Mouse (Mus musculus) heart, embryonic 12.5 days (tissue): ENCODE data around the gene Tsga10. TPM values are rescaled to one million over a fixed set of nuclear protein-coding genes. Genes with fewer than 3 reads are reported as not detected.

Experiments used
- ATAC-seq: fragments of 200-750 bp; cut with Nextera tagmentation; 2 replicates; pipeline ENCODE4 v1.8.0; 2017; ENCODE audit warnings: moderate TSS enrichment, moderate library complexity; ENCODE audit not compliant: insufficient number of reproducible peaks, low FRiP score
- H3K27ac ChIP-seq: fragments of 300-500 bp; sonication (generic); 2 replicates; pipeline ENCODE4 v1.5.1; 2016; ENCODE audit warnings: mild to moderate bottlenecking, moderate library complexity; ENCODE audit not compliant: poor library complexity, severe bottlenecking
- H3K27me3 ChIP-seq: fragments of 300-500 bp; sonication (generic); replicated peaks from 2 replicates; pipeline ENCODE4 v1.6.1; 2016; ENCODE audit warnings: mild to moderate bottlenecking, moderate library complexity
- H3K36me3 ChIP-seq: fragments of 300-500 bp; sonication (generic); 2 replicates; pipeline ENCODE4 v1.6.1; 2016; ENCODE audit warnings: mild to moderate bottlenecking, moderate library complexity
- H3K4me1 ChIP-seq: fragments of 300-500 bp; sonication (generic); replicated peaks from 2 replicates; pipeline ENCODE4 v1.6.1; 2016; ENCODE audit warnings: mild to moderate bottlenecking
- H3K4me2 ChIP-seq: fragments of 300-500 bp; sonication (generic); 2 replicates; pipeline ENCODE4 v1.6.1; 2016; ENCODE audit warnings: mild to moderate bottlenecking, moderate library complexity
- H3K4me3 ChIP-seq: fragments of 300-500 bp; sonication (generic); 2 replicates; pipeline ENCODE4 v1.5.1; 2016; ENCODE audit warnings: mild to moderate bottlenecking
- H3K9ac ChIP-seq: fragments of 300-500 bp; sonication (generic); 2 replicates; pipeline ENCODE4 v1.6.1; 2016; ENCODE audit warnings: mild to moderate bottlenecking, moderate library complexity
- H3K9me3 ChIP-seq: fragments of 300-500 bp; sonication (generic); replicated peaks from 2 replicates; pipeline ENCODE4 v1.6.1; 2016; ENCODE audit warnings: mild to moderate bottlenecking, moderate library complexity
- WGBS: fragments of 180-500 bp; shearing (Covaris S2); methylation state at CpG from one replicate; pipeline ENCODE4 v1.1.7; 2016; 5-methylcytosine and 5-hydroxymethylcytosine counted together
- polyA plus RNA-seq: library from polyadenylated mRNA; unstranded; fragments of >200 nt; fragmentation: Nextera tagmentation; extraction: Ambion mirVana; gene quantifications from 2 replicates; pipeline ENCODE4 v1.2.1, GENCODE M21; 2016

The Tsga10 gene
- polyA plus RNA-seq: 5.5 TPM in 2 replicates

DNA sequence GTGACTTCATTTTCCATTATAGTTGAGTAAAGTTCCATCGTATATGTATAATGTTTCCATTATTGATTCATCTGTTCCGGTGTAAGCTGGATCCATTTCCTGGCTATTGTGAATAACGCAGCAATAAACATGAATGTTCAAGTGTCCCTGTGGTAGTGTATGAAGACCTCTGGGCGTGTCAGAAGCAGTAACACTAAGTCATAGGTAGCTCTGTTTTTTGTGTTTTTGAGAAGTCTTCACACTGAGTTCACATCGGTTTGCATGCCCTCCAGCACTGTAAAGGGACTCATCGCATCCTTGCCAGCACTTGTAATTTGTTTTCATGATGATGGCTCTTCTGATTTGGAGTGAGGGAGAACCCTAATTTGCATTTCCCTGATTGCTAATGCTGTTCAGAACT lies at the start of gene Tsga10:
Gene Tsga10 (minus strand): TSS at position 144 of the 400 bp plus-strand sequence.
- no peaks in the 10 kb centered on the region for H3K36me3 ChIP-seq
- H3K4me2 ChIP-seq: peak within 1 kb of the TSS; percentile 67
- WGBS: 86% methylated on average over 6 of the region's 6 CpGs
- H3K27me3 ChIP-seq: peaks cover 8% of the 10 kb centered on the region; the same call in 1 of the 2 replicates
- H3K9ac ChIP-seq: peak within 1 kb of the TSS; percentile 71
- ATAC-seq: no peak
- peak within 1 kb of the TSS; percentile 82 for H3K27ac ChIP-seq
- peak within 1 kb of the TSS; percentile 66 for H3K4me3 ChIP-seq
- peaks cover 5% of the 10 kb centered on the region for H3K4me1 ChIP-seq
- H3K9me3 ChIP-seq: no peaks in the 10 kb centered on the region

DNA sequence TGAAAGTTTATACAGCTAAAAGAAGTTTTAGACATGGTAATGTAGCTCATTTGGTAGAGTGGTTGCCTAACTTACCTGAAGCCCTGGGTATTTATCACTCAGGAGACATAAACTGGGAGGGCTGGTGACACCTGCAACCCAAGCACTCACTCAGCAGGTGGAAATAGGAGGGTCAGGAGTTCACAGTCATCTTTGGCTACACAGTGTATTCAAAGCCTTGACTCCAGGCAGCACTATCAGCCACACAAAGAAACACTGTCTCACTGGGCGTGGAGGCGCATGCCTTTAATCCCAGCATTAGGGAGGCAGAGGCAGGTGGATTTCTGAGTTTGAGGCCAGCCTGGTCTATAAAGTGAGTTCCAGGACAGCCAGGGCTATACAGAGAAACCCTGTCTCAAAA lies 46.5 kb upstream of the Tsga10 start:
- no peak overlapping the region for H3K4me3 ChIP-seq
- no peak overlapping the region for H3K9ac ChIP-seq
- H3K36me3 ChIP-seq: no peaks in the 10 kb centered on the region
- peaks cover 3% of the 10 kb centered on the region; the same call in 1 of the 2 replicates for H3K4me1 ChIP-seq
- no peak for ATAC-seq
- no peak overlapping the region for H3K4me2 ChIP-seq
- 69% methylated on average over 2 of the region's 2 CpGs for WGBS
- no peaks in the 10 kb centered on the region for H3K9me3 ChIP-seq
- H3K27ac ChIP-seq: no peak overlapping the region
- H3K27me3 ChIP-seq: peaks cover 9% of the 10 kb centered on the region; the same call in 1 of the 2 replicates

DNA sequence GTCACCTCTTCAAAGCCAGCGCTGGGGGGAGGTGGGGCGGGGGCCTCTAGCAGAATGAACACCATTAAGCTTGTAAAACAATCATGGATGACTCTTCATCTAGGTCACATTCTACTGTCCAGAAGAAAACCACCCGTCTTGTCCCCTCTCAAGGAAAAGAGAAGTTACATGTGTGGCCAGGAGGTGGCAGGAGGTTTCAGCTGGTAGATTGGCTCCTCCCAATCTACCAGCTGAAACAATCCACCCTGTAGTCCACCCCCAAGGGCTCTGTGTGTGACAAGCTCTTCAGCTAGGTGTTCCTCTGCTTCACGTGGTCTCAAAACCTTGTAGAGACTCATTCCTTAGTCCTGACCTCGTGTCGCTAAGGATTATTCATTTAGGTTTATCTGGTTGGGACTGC lies 36.9 kb upstream of the Tsga10 start:
- ATAC-seq: 0 out of 2 replicates have a peak, but pooled peaks have one; percentile 42
- 32% methylated on average over 6 of the region's 6 CpGs for WGBS

DNA sequence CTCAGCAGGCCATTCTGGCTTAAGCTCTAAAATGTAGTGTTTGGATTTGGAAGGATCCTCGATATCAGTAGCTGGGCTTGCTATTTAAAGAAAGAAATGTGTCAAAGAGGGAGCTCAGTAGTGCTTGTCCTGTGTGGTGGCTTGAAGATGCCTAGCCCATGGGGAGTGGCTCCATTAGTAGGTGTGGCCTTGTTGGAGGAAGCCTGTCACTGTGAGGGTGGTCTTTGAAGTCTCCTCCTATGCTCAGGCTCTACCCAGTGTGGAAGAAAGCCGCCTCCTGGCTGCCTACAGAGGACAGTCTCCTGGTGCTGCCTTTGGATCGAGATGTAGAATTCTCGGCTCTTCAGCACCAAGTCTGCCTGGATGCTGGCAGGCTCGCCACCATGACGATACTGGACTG lies 34.1 kb upstream of the Tsga10 start:
- Histone ChIP-seq H3K9me3 (no peaks in the 10 kb centered on the region), H3K36me3 (peaks cover 44% of the 10 kb centered on the region), H3K27me3 (no peaks in the 10 kb centered on the region), H3K4me2 (peak overlapping the region; percentile 11; the same call in 1 of the 2 replicates), H3K4me1 (peaks cover 9% of the 10 kb centered on the region), H3K9ac (no peak overlapping the region), H3K27ac (0 out of 2 replicates have a peak overlapping the region, but pooled peaks have one; percentile 41), H3K4me3 (no peak overlapping the region)
- ATAC-seq: no peak
- WGBS: 39% methylated on average over 6 of the region's 6 CpGs

More for the DNA sequence above, 36.9 kb upstream of the Tsga10 start:
- Histone ChIP-seq H3K27ac (no peak overlapping the region), H3K4me1 (peaks cover 9% of the 10 kb centered on the region), H3K4me2 (no peak overlapping the region), H3K9ac (no peak overlapping the region), H3K4me3 (no peak overlapping the region), H3K27me3 (no peaks in the 10 kb centered on the region), H3K36me3 (peaks cover 18% of the 10 kb centered on the region), H3K9me3 (no peaks in the 10 kb centered on the region)

DNA sequence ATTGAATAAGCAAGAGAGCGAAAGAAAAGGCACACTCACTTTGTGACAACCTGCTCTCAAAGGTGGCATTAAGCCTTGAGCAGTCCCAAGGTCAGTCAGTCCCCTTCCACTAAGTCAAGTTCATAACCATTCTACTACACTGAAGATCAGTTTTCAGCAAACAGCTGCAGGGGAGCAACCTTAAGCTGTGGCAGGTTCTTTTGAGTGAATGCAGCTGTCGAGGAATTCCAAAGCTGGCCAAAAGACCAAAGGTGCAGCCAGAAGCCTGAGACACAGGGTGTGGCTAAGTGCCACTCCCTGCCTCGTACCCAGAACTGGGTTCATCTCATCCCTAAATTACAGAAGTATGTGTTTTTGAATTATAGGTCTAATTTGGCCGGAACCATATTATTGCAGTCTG lies 33.6 kb upstream of the Tsga10 start:
- peaks cover 9% of the 10 kb centered on the region for H3K4me1 ChIP-seq
- no peak for ATAC-seq
- H3K4me3 ChIP-seq: no peak overlapping the region
- H3K36me3 ChIP-seq: peaks cover 47% of the 10 kb centered on the region
- H3K4me2 ChIP-seq: no peak overlapping the region
- H3K9ac ChIP-seq: no peak overlapping the region
- no peaks in the 10 kb centered on the region for H3K9me3 ChIP-seq
- WGBS: 72% methylated on average over 4 of the region's 4 CpGs
- H3K27ac ChIP-seq: 0 out of 2 replicates have a peak overlapping the region, but pooled peaks have one; percentile 41
- no peaks in the 10 kb centered on the region for H3K27me3 ChIP-seq

DNA sequence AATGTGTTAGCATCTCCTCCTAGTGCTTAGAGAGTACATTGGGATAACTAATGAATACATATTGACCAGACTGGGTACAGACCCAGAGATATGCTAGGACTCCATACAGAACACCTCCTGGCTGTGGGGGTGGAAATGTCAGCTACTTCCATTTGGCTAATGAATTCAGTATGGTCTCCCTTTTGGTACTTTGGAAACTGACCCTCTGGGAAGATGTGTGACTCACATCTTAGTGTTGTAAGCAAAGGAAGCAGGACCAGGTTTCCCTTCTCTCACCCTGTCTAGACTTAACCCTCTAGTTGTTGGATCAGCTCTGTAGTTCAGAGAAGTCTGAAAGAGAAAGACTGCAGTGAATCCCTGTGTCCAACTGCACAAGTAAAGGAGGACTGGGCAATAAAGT lies 28.4 kb upstream of the Tsga10 start:
- Histone ChIP-seq H3K27me3 (no peaks in the 10 kb centered on the region), H3K9ac (no peak overlapping the region), H3K4me3 (no peak overlapping the region), H3K27ac (no peak overlapping the region), H3K4me1 (peaks cover 8% of the 10 kb centered on the region), H3K4me2 (no peak overlapping the region), H3K36me3 (peaks cover 54% of the 10 kb centered on the region), H3K9me3 (no peaks in the 10 kb centered on the region)
- ATAC-seq: no peak

DNA sequence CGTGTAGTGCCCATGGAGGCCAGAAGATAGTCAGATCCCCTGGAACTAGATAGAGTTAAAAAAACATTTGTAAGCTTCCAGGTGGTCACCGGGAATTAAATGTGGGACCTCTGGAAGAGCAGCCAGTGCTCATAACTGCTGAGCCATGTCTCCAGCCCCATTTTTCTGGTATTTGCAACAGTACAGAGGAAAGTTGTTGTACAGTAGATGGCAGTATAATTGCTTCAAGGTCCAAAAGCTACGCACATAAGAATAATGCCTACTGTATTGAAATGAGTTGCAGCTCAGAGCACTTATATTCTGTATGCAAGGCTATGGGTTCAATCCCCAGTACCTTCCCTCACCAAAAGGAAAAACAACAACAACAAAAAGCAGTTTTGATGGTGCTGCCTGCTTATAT lies 25.2 kb upstream of the Tsga10 start:
- peaks cover 24% of the 10 kb centered on the region for H3K36me3 ChIP-seq
- ATAC-seq: no peak
- peak overlapping the region; percentile 86; the same call in 1 of the 2 replicates for H3K4me3 ChIP-seq
- WGBS: 65% methylated on average over 3 of the region's 3 CpGs
- H3K9ac ChIP-seq: no peak overlapping the region
- no peaks in the 10 kb centered on the region for H3K27me3 ChIP-seq
- peaks cover 15% of the 10 kb centered on the region for H3K4me1 ChIP-seq
- peak overlapping the region; percentile 85 for H3K4me2 ChIP-seq
- no peaks in the 10 kb centered on the region for H3K9me3 ChIP-seq
- no peak overlapping the region for H3K27ac ChIP-seq

DNA sequence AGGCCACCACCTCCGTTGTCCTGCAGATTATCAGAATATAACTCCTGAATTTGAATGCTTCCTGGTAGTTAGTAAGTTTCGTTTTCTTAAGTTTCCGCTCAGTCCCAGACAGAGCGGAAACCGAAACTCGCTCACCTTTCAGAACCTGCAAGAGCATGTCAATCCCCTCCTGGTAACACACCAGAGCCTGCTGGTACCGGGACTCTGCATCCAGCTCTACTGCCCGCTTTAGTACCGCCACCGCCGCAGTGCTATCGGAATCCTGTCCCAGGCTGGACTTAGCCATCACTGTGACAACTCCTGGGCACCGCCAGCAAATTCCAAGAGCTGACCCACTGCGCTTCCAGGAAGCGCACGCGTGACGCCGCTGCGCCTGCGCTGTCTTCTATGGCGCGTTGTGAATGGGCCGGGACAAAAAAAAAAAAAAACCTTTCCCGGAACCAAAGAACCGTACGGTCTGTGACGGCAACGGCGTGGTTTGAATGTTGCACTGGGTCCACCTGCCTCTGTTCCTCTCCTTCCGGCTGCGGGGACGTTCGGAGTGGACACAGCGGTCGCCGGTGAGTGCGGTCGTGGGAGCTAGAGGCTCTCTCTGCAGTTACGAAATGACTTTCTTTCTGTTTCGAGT lies 23.9 kb upstream of the Tsga10 start, which contains the start of the genes Mitd1 and Mrpl30:
Gene Mitd1 (minus strand): TSS at position 387 of the 628 bp plus-strand sequence.
Gene Mrpl30 (plus strand): TSS at position 453 of the 628 bp plus-strand sequence.
- Histone ChIP-seq H3K4me2 (peak within 1 kb of the TSS; percentile 85), H3K9ac (peak within 1 kb of the TSS; percentile 78), H3K27me3 (no peaks in the 10 kb centered on the region), H3K4me3 (peak within 1 kb of the TSS; percentile 86), H3K27ac (peak within 1 kb of the TSS; percentile 77), H3K4me1 (peaks cover 15% of the 10 kb centered on the region), H3K36me3 (peaks cover 13% of the 10 kb centered on the region), H3K9me3 (no peaks in the 10 kb centered on the region)
- peak; percentile 85 for ATAC-seq
- under 1% methylated on average over 41 of the region's 41 CpGs for WGBS

DNA sequence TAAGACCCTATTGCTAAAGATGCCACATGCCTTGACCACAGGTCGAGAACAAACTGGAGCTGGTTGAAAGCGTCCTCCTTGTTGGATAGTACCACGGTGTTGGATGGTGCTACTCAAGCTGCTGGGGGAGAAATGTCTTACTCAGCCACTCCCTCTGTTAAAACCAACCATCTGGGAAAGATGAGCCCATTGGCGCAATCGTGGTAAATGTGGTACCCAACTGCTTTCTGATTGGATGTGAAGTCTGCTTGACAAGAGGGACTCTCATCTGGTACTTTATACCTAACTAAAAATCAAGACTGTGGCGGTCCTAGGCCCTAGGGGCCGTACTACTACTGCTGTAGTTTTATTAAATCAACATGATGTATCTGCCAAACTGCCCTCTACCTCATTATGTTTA lies 23.0 kb upstream of the Tsga10 start:
- Histone ChIP-seq H3K9ac (peak overlapping the region; percentile 78), H3K4me3 (peak overlapping the region; percentile 86), H3K36me3 (peaks cover 13% of the 10 kb centered on the region), H3K4me2 (peak overlapping the region; percentile 85), H3K27me3 (no peaks in the 10 kb centered on the region), H3K4me1 (peaks cover 15% of the 10 kb centered on the region), H3K9me3 (no peaks in the 10 kb centered on the region), H3K27ac (no peak overlapping the region)
- no peak for ATAC-seq
- WGBS: 81% methylated on average over 7 of the region's 7 CpGs

DNA sequence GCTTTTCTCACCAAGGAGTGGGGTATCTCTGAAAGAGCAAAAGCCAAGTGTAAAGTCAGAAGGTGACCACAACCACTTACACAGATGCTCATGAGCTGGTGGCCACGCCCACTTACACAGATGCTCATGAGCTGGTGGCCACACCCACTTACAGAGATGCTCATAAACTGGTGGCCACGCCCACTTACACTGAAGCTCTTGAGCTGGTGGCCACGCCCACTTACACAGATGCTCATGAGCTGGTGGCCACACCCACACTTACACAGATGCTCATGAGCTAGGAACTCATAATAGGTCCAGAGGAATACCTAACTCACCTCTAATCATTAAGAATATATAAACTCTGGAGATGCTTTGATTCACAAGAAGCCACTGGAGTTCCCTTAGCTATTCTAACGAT lies 18.2 kb upstream of the Tsga10 start:
- peaks cover 5% of the 10 kb centered on the region for H3K4me1 ChIP-seq
- H3K4me2 ChIP-seq: no peak overlapping the region
- no peak overlapping the region for H3K27ac ChIP-seq
- H3K4me3 ChIP-seq: no peak overlapping the region
- WGBS: 70% methylated on average over 4 of the region's 4 CpGs
- 0 out of 2 replicates have a peak, but pooled peaks have one; percentile 15 for ATAC-seq
- peaks cover 45% of the 10 kb centered on the region for H3K36me3 ChIP-seq
- no peak overlapping the region for H3K9ac ChIP-seq
- H3K27me3 ChIP-seq: no peaks in the 10 kb centered on the region
- H3K9me3 ChIP-seq: no peaks in the 10 kb centered on the region

DNA sequence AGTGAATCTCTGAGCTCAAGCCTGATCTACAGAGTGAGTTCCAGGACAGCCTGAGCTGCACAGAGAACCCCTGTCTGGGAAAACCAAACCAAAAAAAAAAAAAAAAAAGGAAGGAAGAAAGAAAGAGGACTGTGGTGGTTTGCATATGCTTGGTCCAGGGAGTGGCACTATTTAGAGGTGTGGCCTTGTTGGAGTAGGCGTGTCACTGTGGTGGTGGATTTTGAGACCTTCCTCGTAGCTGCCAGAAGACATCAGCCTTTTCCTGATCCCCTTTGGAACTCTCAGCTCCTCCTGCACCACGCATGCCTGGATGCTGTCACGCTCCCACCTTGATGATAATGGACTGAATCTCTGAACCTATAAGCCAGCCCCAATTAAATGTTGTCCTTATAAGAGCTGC lies 17.2 kb upstream of the Tsga10 start:
- Histone ChIP-seq H3K4me2 (no peak overlapping the region), H3K9ac (no peak overlapping the region), H3K27me3 (no peaks in the 10 kb centered on the region), H3K9me3 (no peaks in the 10 kb centered on the region), H3K36me3 (peaks cover 55% of the 10 kb centered on the region), H3K4me1 (no peaks in the 10 kb centered on the region), H3K4me3 (no peak overlapping the region), H3K27ac (no peak overlapping the region)
- WGBS: 87% methylated on average over 4 of the region's 4 CpGs
- ATAC-seq: no peak
